Mouse (Mus musculus): ENCODE data around the gene Kcna10. TPM values are rescaled to one million over a fixed set of nuclear protein-coding genes. Genes with fewer than 3 reads are reported as not detected.

Gene Kcna10
- polyA plus RNA-seq, 1 experiment from 2014 or later = not detected

DNA sequence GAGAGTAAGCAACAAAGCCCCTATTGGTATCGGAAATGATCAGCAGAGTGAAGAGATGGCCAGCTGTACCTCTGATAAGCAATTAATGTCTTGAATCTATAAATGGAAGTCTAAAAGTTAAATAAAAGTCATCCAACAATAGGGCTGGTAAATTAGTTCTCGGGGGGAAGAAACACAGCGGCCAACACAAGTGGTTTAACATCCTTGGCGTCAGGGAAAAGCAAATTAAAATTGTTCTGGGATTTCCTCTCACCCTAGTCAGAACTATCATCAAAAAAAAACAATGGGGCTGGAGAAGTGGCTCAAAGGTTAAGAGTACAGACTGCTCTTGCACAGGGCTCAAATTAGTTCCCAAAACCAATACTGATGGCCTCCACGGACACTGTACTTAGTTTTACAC, 43.0 kb downstream of the Kcna10 start:
- Histone ChIP-seq H3K4me3 (ENCODE audit: low read depth, low read length) (no peak overlapping the region), H3K27ac (replicated peaks; ENCODE audit: low read depth, low read length) (no peak overlapping the region), H3K4me2 (ENCODE audit: low read depth, severe bottlenecking) (no peak overlapping the region), H3K4me1 (ENCODE audit: control insufficient read depth, insufficient read depth, low read length) (no peaks in the 10 kb centered on the region), H3K36me3 (ENCODE audit: control insufficient read depth, insufficient read depth, low read length) (no peaks in the 10 kb centered on the region), H3K9ac (ENCODE audit: low read length) (no peak overlapping the region), H3K9me3 (ENCODE audit: control insufficient read depth, low read length) (no peaks in the 10 kb centered on the region), H3K27me3 (ENCODE audit: control insufficient read depth, insufficient read depth, low read length) (no peaks in the 10 kb centered on the region; the same call in 1 of the 2 replicates)
- ATAC-seq (ENCODE audit: insufficient number of reproducible peaks, low FRiP score, low TSS enrichment, low read depth) = no peak
- WGBS = 89% methylated on average over 5 of the region's 5 CpGs
- no peak for DNase-seq (ENCODE audit: low spot score)

DNA sequence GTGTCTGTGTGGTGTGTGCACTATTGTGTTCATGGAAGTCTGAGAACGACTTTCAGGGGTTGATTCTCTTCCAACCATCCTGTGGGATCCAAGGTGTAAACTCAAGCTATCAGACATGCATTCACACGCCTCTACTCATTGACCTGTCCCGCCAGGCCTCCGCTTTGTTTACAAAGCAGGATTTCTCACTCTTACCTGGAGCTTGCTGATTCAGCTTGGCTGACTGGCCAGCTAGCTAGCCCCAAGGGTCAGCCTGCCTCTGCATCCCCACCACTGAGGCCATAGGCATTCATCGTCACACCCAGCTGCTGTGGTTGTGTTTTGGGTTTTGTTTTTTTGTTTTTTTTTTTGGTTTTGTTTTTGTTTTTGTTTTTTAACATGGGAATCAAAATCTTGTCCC, 46.4 kb downstream of the Kcna10 start:
- H3K4me1 ChIP-seq (ENCODE audit: control insufficient read depth, insufficient read depth, low read length) = no peaks in the 10 kb centered on the region
- no peak overlapping the region for H3K9ac ChIP-seq (ENCODE audit: low read length)
- H3K4me2 ChIP-seq (ENCODE audit: low read depth, severe bottlenecking) = no peak overlapping the region
- H3K4me3 ChIP-seq (ENCODE audit: low read depth, low read length) = no peak overlapping the region
- WGBS = 76% methylated on average over 5 of the region's 5 CpGs
- no peak for ATAC-seq (ENCODE audit: insufficient number of reproducible peaks, low FRiP score, low TSS enrichment, low read depth)
- DNase-seq (ENCODE audit: low spot score) = no peak
- no peaks in the 10 kb centered on the region; the same call in 1 of the 2 replicates for H3K27me3 ChIP-seq (ENCODE audit: control insufficient read depth, insufficient read depth, low read length)
- H3K27ac ChIP-seq (replicated peaks; ENCODE audit: low read depth, low read length) = no peak overlapping the region
- no peaks in the 10 kb centered on the region for H3K36me3 ChIP-seq (ENCODE audit: control insufficient read depth, insufficient read depth, low read length)
- H3K9me3 ChIP-seq (ENCODE audit: control insufficient read depth, low read length) = no peaks in the 10 kb centered on the region

DNA sequence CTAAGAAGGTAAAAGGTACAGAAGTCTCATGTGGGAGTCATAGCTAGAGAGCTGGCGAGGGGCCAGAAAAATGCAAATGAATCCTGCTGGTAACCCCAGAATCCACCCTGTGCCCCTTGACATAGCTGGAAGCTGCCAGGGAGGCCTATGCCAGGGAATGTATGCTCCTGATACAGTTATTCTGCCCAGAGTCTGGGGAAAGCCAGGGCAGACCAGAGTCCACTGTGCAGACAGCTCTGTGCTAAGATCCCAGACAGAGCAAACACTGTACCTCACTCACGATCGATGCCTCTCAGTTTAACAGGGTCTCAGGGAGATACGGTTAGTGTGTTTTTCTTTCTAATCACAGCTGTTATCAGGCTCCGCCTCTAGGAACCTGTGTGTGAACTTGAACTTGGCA, 47.0 kb downstream of the Kcna10 start:
- WGBS = 75% methylated on average over 5 of the region's 5 CpGs

DNA sequence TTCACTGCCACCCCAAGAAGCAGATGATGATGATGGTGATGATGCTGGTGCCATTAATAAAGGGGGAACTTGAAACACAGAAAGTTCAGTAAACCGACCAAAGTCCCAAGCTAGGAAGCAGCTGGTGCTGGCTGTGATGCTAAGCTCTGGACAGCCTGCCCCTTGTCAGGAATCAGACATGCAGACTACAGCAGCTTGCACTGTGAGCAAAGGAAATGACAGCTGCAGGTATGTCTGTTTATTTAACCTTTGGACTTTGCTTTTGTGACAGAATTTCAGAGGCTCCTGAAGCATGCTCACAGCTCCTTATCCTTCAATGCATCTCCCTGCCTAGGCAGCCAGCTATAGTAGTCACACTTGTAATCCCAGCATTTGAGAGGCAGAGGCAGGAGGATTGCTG, 47.7 kb downstream of the Kcna10 start, which contains the start of gene A630076J17Rik:
Gene A630076J17Rik (plus strand): TSS at position 88 of the 400 bp plus-strand sequence.
- Histone ChIP-seq H3K4me3 (ENCODE audit: low read depth, low read length) (no peak within 1 kb of the TSS), H3K27me3 (ENCODE audit: control insufficient read depth, insufficient read depth, low read length) (no peaks in the 10 kb centered on the region; the same call in 1 of the 2 replicates), H3K4me1 (ENCODE audit: control insufficient read depth, insufficient read depth, low read length) (no peaks in the 10 kb centered on the region), H3K9ac (ENCODE audit: low read length) (no peak within 1 kb of the TSS), H3K36me3 (ENCODE audit: control insufficient read depth, insufficient read depth, low read length) (no peaks in the 10 kb centered on the region), H3K4me2 (ENCODE audit: low read depth, severe bottlenecking) (no peak within 1 kb of the TSS), H3K27ac (replicated peaks; ENCODE audit: low read depth, low read length) (no peak within 1 kb of the TSS), H3K9me3 (ENCODE audit: control insufficient read depth, low read length) (no peaks in the 10 kb centered on the region)
- DNase-seq (ENCODE audit: low spot score) (no peak), ATAC-seq (ENCODE audit: insufficient number of reproducible peaks, low FRiP score, low TSS enrichment, low read depth) (no peak)
- 46% methylated on average over 1 of the region's 1 CpGs for WGBS

More for the DNA sequence above, 47.0 kb downstream of the Kcna10 start:
- no peak for ATAC-seq (ENCODE audit: insufficient number of reproducible peaks, low FRiP score, low TSS enrichment, low read depth)
- Histone ChIP-seq H3K4me3 (ENCODE audit: low read depth, low read length) (no peak overlapping the region), H3K4me2 (ENCODE audit: low read depth, severe bottlenecking) (no peak overlapping the region), H3K9me3 (ENCODE audit: control insufficient read depth, low read length) (no peaks in the 10 kb centered on the region), H3K36me3 (ENCODE audit: control insufficient read depth, insufficient read depth, low read length) (no peaks in the 10 kb centered on the region), H3K4me1 (ENCODE audit: control insufficient read depth, insufficient read depth, low read length) (no peaks in the 10 kb centered on the region), H3K9ac (ENCODE audit: low read length) (no peak overlapping the region), H3K27ac (replicated peaks; ENCODE audit: low read depth, low read length) (no peak overlapping the region), H3K27me3 (ENCODE audit: control insufficient read depth, insufficient read depth, low read length) (no peaks in the 10 kb centered on the region; the same call in 1 of the 2 replicates)
- no peak for DNase-seq (ENCODE audit: low spot score)

DNA sequence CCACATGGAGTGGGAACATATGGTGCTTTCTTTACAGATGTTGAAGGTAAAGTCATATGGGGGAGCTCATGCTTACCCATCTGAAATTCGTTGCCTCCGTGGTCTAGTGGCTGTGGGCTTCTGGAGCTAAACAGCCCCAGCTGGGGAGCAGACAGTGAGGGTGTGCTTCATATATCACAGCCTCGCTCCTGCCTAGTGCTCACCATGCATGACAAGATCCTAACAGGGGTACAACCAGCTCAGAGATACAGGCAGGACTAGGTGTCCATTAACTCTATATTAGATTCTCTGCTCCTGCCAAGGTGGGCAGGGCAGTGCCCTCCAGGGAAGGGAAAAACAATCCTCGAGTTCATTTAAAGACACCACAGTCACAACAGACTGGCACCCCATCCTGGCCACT, 48.3 kb downstream of the Kcna10 start:
- H3K9me3 ChIP-seq (ENCODE audit: control insufficient read depth, low read length) = no peaks in the 10 kb centered on the region
- H3K27me3 ChIP-seq (ENCODE audit: control insufficient read depth, insufficient read depth, low read length) = no peaks in the 10 kb centered on the region; the same call in 1 of the 2 replicates
- ATAC-seq (ENCODE audit: insufficient number of reproducible peaks, low FRiP score, low TSS enrichment, low read depth) = no peak
- H3K4me3 ChIP-seq (ENCODE audit: low read depth, low read length) = no peak overlapping the region
- H3K27ac ChIP-seq (replicated peaks; ENCODE audit: low read depth, low read length) = no peak overlapping the region
- no peaks in the 10 kb centered on the region for H3K36me3 ChIP-seq (ENCODE audit: control insufficient read depth, insufficient read depth, low read length)
- no peak overlapping the region for H3K9ac ChIP-seq (ENCODE audit: low read length)
- 53% methylated on average over 4 of the region's 4 CpGs for WGBS
- DNase-seq (ENCODE audit: low spot score) = no peak
- H3K4me1 ChIP-seq (ENCODE audit: control insufficient read depth, insufficient read depth, low read length) = no peaks in the 10 kb centered on the region
- no peak overlapping the region for H3K4me2 ChIP-seq (ENCODE audit: low read depth, severe bottlenecking)

DNA sequence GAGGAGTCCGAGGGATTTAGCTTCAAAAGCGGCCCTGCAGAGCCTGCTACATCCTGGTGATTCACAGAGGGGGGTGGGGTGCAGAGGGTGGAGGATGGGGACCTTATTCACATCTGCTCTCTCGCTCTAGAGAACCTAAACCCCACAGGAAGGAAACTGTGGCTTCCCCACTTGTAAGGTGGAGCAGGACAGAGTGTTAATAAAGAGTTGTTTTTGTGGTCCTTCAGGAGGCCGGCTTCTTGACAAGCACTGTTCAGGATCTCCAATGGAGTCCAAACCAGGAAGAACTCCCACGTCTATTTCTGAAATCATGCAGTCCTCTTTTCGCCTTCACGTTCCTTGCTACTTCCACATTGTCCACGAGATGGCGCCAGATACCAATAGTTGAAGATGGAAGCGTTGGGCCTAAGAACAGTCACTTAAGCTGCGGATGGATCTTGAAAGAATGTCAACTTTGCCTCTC, 50.5 kb downstream of the Kcna10 start:
- H3K4me1 ChIP-seq (ENCODE audit: control insufficient read depth, insufficient read depth, low read length) = no peaks in the 10 kb centered on the region
- no peaks in the 10 kb centered on the region; the same call in 1 of the 2 replicates for H3K27me3 ChIP-seq (ENCODE audit: control insufficient read depth, insufficient read depth, low read length)
- 0 out of 2 replicates have a peak overlapping the region, but pooled peaks have one; percentile 9 for H3K9ac ChIP-seq (ENCODE audit: low read length)
- 9% methylated on average over 11 of the region's 11 CpGs for WGBS
- H3K4me3 ChIP-seq (ENCODE audit: low read depth, low read length) = no peak overlapping the region
- H3K4me2 ChIP-seq (ENCODE audit: low read depth, severe bottlenecking) = no peak overlapping the region
- no peak overlapping the region for H3K27ac ChIP-seq (replicated peaks; ENCODE audit: low read depth, low read length)
- no peaks in the 10 kb centered on the region for H3K36me3 ChIP-seq (ENCODE audit: control insufficient read depth, insufficient read depth, low read length)
- DNase-seq (ENCODE audit: low spot score) = peak; percentile 90
- ATAC-seq (ENCODE audit: insufficient number of reproducible peaks, low FRiP score, low TSS enrichment, low read depth) = no peak
- no peaks in the 10 kb centered on the region for H3K9me3 ChIP-seq (ENCODE audit: control insufficient read depth, low read length)

DNA sequence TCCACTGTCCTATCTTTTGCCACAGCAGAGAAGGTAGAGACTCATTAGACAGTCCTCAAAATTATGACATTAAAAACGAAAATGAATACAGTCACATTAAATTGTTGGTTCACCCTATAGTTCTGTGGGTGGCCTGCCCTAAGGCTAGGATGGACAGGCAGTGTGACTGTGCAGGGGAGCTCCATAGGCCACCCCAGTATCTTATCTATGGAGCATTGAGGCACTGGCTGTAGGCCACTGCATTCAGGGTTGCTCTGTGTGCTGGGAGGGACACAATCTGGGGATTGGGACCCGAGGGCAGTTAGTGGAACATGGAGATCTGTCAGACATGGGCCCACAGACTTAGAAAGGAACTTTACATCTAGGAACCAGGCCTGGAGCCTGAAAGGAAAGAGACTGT, 51.1 kb downstream of the Kcna10 start:
- no peak overlapping the region for H3K4me2 ChIP-seq (ENCODE audit: low read depth, severe bottlenecking)
- no peak overlapping the region for H3K4me3 ChIP-seq (ENCODE audit: low read depth, low read length)
- no peaks in the 10 kb centered on the region for H3K9me3 ChIP-seq (ENCODE audit: control insufficient read depth, low read length)
- ATAC-seq (ENCODE audit: insufficient number of reproducible peaks, low FRiP score, low TSS enrichment, low read depth) (no peak), DNase-seq (ENCODE audit: low spot score) (no peak)
- no peak overlapping the region for H3K27ac ChIP-seq (replicated peaks; ENCODE audit: low read depth, low read length)
- H3K9ac ChIP-seq (ENCODE audit: low read length) = no peak overlapping the region
- H3K4me1 ChIP-seq (ENCODE audit: control insufficient read depth, insufficient read depth, low read length) = no peaks in the 10 kb centered on the region
- H3K27me3 ChIP-seq (ENCODE audit: control insufficient read depth, insufficient read depth, low read length) = no peaks in the 10 kb centered on the region; the same call in 1 of the 2 replicates
- no peaks in the 10 kb centered on the region for H3K36me3 ChIP-seq (ENCODE audit: control insufficient read depth, insufficient read depth, low read length)
- 33% methylated on average over 2 of the region's 2 CpGs for WGBS

DNA sequence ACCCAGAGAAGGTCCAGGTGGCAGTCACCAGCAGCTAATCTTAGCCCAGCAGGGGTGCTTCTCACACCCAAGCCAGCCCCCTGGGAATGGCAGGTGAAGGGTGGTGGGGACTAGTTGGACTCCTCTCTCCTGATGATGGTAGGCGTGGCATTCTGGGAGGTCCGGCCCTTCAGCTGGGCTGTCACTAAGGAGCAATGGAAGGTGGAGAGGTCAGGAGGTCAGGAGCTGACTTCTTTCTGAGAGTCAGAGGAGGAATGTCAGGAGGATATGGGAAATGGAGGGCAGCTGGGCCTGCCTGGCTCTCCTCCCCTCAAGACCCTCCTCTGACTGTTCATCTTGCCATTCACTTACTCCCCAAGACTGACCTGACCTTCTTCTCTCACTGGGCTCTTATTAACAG, 55.2 kb downstream of the Kcna10 start:
- ATAC-seq (ENCODE audit: insufficient number of reproducible peaks, low FRiP score, low TSS enrichment, low read depth) = no peak
- H3K4me1 ChIP-seq (ENCODE audit: control insufficient read depth, insufficient read depth, low read length) = peaks cover 2% of the 10 kb centered on the region; the same call in 1 of the 2 replicates
- H3K27me3 ChIP-seq (ENCODE audit: control insufficient read depth, insufficient read depth, low read length) = no peaks in the 10 kb centered on the region
- no peak overlapping the region for H3K4me2 ChIP-seq (ENCODE audit: low read depth, severe bottlenecking)
- no peaks in the 10 kb centered on the region for H3K9me3 ChIP-seq (ENCODE audit: control insufficient read depth, low read length)
- no peak overlapping the region for H3K27ac ChIP-seq (replicated peaks; ENCODE audit: low read depth, low read length)
- WGBS = 50% methylated on average over 2 of the region's 2 CpGs
- no peaks in the 10 kb centered on the region for H3K36me3 ChIP-seq (ENCODE audit: control insufficient read depth, insufficient read depth, low read length)
- DNase-seq (ENCODE audit: low spot score) = no peak
- H3K9ac ChIP-seq (ENCODE audit: low read length) = no peak overlapping the region
- no peak overlapping the region for H3K4me3 ChIP-seq (ENCODE audit: low read depth, low read length)

DNA sequence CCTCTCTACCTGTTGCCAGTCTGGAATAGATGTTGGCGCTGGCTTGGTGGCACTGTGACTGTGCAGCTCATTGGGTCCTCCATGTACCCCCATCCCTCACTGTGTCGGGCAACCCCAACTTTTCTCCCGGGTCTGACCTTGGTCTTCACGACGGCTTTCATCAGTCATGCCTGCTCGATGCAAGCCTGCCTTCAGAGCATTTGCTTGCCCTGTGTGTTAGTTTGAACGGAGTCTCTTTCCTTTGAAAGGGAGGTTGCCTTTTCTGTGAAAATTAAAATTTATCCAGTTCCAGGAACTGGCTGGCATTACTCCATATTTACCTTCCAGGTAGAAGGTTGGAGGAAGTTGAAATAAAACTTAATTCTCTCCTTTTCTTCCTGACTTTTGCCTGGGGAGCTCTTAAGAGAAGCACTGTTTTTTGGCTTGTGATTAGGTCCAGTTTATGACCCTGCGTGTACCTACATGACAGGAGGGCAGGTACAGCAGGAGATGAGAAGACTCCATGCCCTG, 55.7 kb downstream of the Kcna10 start:
- H3K27me3 ChIP-seq (ENCODE audit: control insufficient read depth, insufficient read depth, low read length) = no peaks in the 10 kb centered on the region
- H3K4me1 ChIP-seq (ENCODE audit: control insufficient read depth, insufficient read depth, low read length) = peaks cover 2% of the 10 kb centered on the region; the same call in 1 of the 2 replicates
- no peaks in the 10 kb centered on the region for H3K36me3 ChIP-seq (ENCODE audit: control insufficient read depth, insufficient read depth, low read length)
- H3K27ac ChIP-seq (replicated peaks; ENCODE audit: low read depth, low read length) = no peak overlapping the region
- no peaks in the 10 kb centered on the region for H3K9me3 ChIP-seq (ENCODE audit: control insufficient read depth, low read length)
- no peak overlapping the region for H3K9ac ChIP-seq (ENCODE audit: low read length)
- no peak overlapping the region for H3K4me3 ChIP-seq (ENCODE audit: low read depth, low read length)
- H3K4me2 ChIP-seq (ENCODE audit: low read depth, severe bottlenecking) = no peak overlapping the region
- ATAC-seq (ENCODE audit: insufficient number of reproducible peaks, low FRiP score, low TSS enrichment, low read depth) (no peak), DNase-seq (ENCODE audit: low spot score) (no peak)
- WGBS = 86% methylated on average over 8 of the region's 8 CpGs

Data from limb, embryonic 11.5 days (tissue).